ENCODE assay signal across 10 mouse cellular contexts in the genomic region with DNA sequence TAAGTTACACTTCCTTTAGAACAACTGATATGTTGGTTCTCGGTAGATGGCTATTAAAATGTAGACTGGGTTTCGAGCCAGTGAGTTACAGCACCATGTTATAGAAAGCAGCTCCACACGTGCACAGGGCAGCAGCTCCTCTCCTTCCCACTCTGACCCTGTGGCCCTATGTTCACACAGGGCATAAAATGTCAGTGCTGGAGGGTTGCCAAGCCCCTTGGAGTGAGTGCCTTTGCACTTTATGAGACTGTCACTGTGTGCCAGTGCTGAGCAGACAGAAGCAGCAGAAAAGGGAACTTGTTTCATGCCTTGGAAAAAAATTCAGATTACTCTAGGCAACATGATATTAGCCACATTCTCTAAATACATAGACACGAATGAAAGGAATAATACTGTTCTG. TPM values are rescaled to one million over a fixed set of nuclear protein-coding genes. Genes with fewer than 3 reads are reported as not detected.
DNase-seq lines count a peak whose midpoint lies in the region; ATAC-seq lines count a peak whose summit lies in the region.
"Had no signal": no experiment of that assay in that cellular context is flagged by ENCODE, and none has a peak within 500 bp of the region (broad histone marks: within the 10 kb centered on the region; RNA-seq: fewer than 3 reads in every experiment).

No protein-coding gene starts in this region.

- no peak overlapping the region for H3K27ac ChIP-seq in forebrain, embryonic 15.5 days (replicated peaks)
- H3K27ac ChIP-seq in forebrain, embryonic 10.5 days: no peak overlapping the region
- H3K27ac ChIP-seq: embryonic facial prominence, embryonic 15.5 days had no signal

- H3K36me3 ChIP-seq in forebrain, embryonic 15.5 days: no peaks in the 10 kb centered on the region
- no peaks in the 10 kb centered on the region for H3K36me3 ChIP-seq in forebrain, embryonic 10.5 days (replicated peaks)
- H3K36me3 ChIP-seq: embryonic facial prominence, embryonic 15.5 days had no signal

- no peaks in the 10 kb centered on the region for H3K4me1 ChIP-seq in forebrain, embryonic 15.5 days
- no peaks in the 10 kb centered on the region for H3K4me1 ChIP-seq in forebrain, embryonic 10.5 days
- H3K4me1 ChIP-seq: embryonic facial prominence, embryonic 15.5 days had no signal

- ATAC-seq in forebrain, embryonic 15.5 days (replicated peaks): 0 out of 2 replicates have a peak, but pooled peaks have one; percentile 43

- no peak overlapping the region for H3K4me2 ChIP-seq in forebrain, embryonic 15.5 days (replicated peaks)
- H3K4me2 ChIP-seq: embryonic facial prominence, embryonic 15.5 days had no signal

- no peaks in the 10 kb centered on the region for H3K9me3 ChIP-seq in forebrain, embryonic 15.5 days
- no peaks in the 10 kb centered on the region for H3K9me3 ChIP-seq in forebrain, embryonic 10.5 days
- H3K9me3 ChIP-seq: embryonic facial prominence, embryonic 15.5 days had no signal

- WGBS in forebrain, embryonic 15.5 days: 49% methylated on average over 4 of the region's 4 CpGs
- whole genome bisulfite sequencing in forebrain, embryonic 10.5 days: 76% methylated on average over 4 of the region's 4 CpGs

- H3K4me3 ChIP-seq in forebrain, embryonic 15.5 days: no peak overlapping the region
- no peak overlapping the region for H3K4me3 ChIP-seq in forebrain, embryonic 10.5 days
- H3K4me3 ChIP-seq: embryonic facial prominence, embryonic 15.5 days; myocyte had no signal

- no peak overlapping the region for H3K9ac ChIP-seq in forebrain, embryonic 15.5 days (replicated peaks)
- H3K9ac ChIP-seq: embryonic facial prominence, embryonic 15.5 days had no signal

- no peaks in the 10 kb centered on the region for H3K27me3 ChIP-seq in forebrain, embryonic 15.5 days
- no peaks in the 10 kb centered on the region for H3K27me3 ChIP-seq in forebrain, embryonic 10.5 days (ENCODE audit: poor library complexity, severe bottlenecking)
- H3K27me3 ChIP-seq: embryonic facial prominence, embryonic 15.5 days had no signal

- no peak for DNase-seq in forebrain, embryonic 10.5 days (ENCODE audit: extremely low spot score, low spot score)
- DNase-seq in MN1 (ENCODE audit: low spot score): peak; percentile 26
- peak; percentile 39 for DNase-seq in forelimb bud, embryonic 11.5 days (ENCODE audit: low read depth, low spot score)
- peak; percentile 55 for DNase-seq in kidney, postnatal 10 days
- no peak for DNase-seq in frontal cortex, postnatal 36 days (ENCODE audit: low spot score in 2 of 2)
- DNase-seq in thymus, postnatal 25 days: no peak
- no peak for DNase-seq in frontal cortex, postnatal 14 days (ENCODE audit: low spot score in 2 of 2)

RNA-seq across cellular contexts. Expression of gene Lrrn3, which starts 47.8 kb away (rescaled TPM):
- 73.4 and 76.1 TPM in 2 replicates for polyA plus RNA-seq in forebrain, embryonic 15.5 days (2015; fragmentation: Nextera tagmentation; extraction: Ambion mirVana)
- 5.2 and 6.3 TPM in 2 replicates for polyA plus RNA-seq in forebrain, embryonic 10.5 days (2016; fragmentation: Nextera tagmentation; extraction: Ambion mirVana)

Comparison
In these comparisons a context has a peak if more than half of its experiments do, and no peak if none do; other contexts are left out.
1. RNA of gene Lrrn3, which starts 47.8 kb away (polyA plus RNA-seq): 73.4 to 76.1 TPM in forebrain, embryonic 15.5 days; 5.2 to 6.3 TPM in forebrain, embryonic 10.5 days; every median in the first group is over 10 times any median in the second.
2. DNase-seq: peak in MN1 (single experiment), forelimb bud, embryonic 11.5 days (single experiment) and kidney, postnatal 10 days (single experiment); none in forebrain, embryonic 10.5 days (single experiment), frontal cortex, postnatal 36 days (0 of 2), thymus, postnatal 25 days (single experiment) and frontal cortex, postnatal 14 days (0 of 2).